26 mouse cellular contexts compared by ENCODE assay signal in the genomic region with DNA sequence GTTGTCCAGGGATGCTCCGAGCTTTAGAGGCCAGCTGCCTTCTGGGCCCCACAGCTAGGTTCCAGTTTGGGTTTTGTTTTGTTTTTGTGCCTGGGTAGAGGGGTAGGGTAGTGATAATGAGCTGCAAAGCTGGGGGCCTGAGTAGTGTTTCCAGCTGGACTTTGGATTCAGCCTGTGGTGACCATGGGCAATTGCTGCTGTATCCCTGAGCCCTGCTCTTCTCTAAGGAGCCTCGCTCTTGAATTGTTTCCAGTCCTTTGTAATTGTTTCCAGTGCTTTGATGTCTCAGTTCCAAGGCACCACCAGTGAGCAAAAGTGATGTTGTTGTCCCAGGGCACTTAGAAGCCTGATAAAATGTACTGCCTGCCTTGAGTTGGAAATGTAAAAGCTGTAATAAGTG.
DNase-seq lines count a peak whose midpoint lies in the region; ATAC-seq lines count a peak whose summit lies in the region.
"Had no signal": no experiment of that assay in that cellular context is flagged by ENCODE, and none has a peak within 500 bp of the region (broad histone marks: within the 10 kb centered on the region; RNA-seq: fewer than 3 reads in every experiment).

No protein-coding gene starts in this region.

- peaks cover 45% of the 10 kb centered on the region for H3K4me1 ChIP-seq in hindbrain, embryonic 13.5 days (replicated peaks)
- H3K4me1 ChIP-seq in hindbrain, embryonic 11.5 days (replicated peaks; ENCODE audit: control insufficient read depth, insufficient read depth, low read length), result no peaks in the 10 kb centered on the region
- H3K4me1 ChIP-seq in midbrain, embryonic 16.5 days (ENCODE audit: control insufficient read depth, insufficient read depth, low read length), result peaks cover 11% of the 10 kb centered on the region

- no peaks in the 10 kb centered on the region for H3K27me3 ChIP-seq in hindbrain, embryonic 13.5 days
- no peaks in the 10 kb centered on the region for H3K27me3 ChIP-seq in hindbrain, embryonic 11.5 days (ENCODE audit: control insufficient read depth, insufficient read depth, low read length)
- H3K27me3 ChIP-seq in midbrain, embryonic 16.5 days (ENCODE audit: control insufficient read depth, insufficient read depth, low read depth, low read length), result no peaks in the 10 kb centered on the region
- H3K27me3 ChIP-seq: forebrain, embryonic 15.5 days; heart, embryonic 12.5 days; midbrain, embryonic 15.5 days; Patski had no signal

- no peaks in the 10 kb centered on the region for H3K36me3 ChIP-seq in hindbrain, embryonic 13.5 days
- H3K36me3 ChIP-seq in hindbrain, embryonic 11.5 days (ENCODE audit: control insufficient read depth, insufficient read depth, low read length), result no peaks in the 10 kb centered on the region
- no peaks in the 10 kb centered on the region for H3K36me3 ChIP-seq in midbrain, embryonic 16.5 days (ENCODE audit: control insufficient read depth, insufficient read depth, low read length)
- H3K36me3 ChIP-seq: forebrain, embryonic 15.5 days; heart, embryonic 12.5 days; midbrain, embryonic 15.5 days had no signal

- DNase-seq in adrenal gland, adult 8-10 months, result peak; percentile 11
- no peak for DNase-seq in adrenal gland, postnatal 14 days
- no peak for DNase-seq in hindbrain, embryonic 11.5 days (ENCODE audit: low spot score)
- peak; percentile 39 for DNase-seq in lung, postnatal 10 days
- DNase-seq in lung, adult 18-20 months, result no peak
- peak; percentile 26 for DNase-seq in ZHBTc4 (ENCODE audit: low read depth, low spot score)
- DNase-seq: cerebellum, adult 2 months; cerebellum, postnatal 14 days; gastrocnemius, postnatal 25 days; heart, adult 11 months; heart, postnatal 4 days; kidney, postnatal 25 days; liver; right cerebral cortex, postnatal 4 days; thymus, postnatal 4 days had no signal

- H3K9ac ChIP-seq in hindbrain, embryonic 13.5 days, result no peak overlapping the region
- no peak overlapping the region for H3K9ac ChIP-seq in hindbrain, embryonic 11.5 days (ENCODE audit: low read depth, low read length)
- H3K9ac ChIP-seq in midbrain, embryonic 16.5 days (ENCODE audit: low read depth, low read length), result no peak overlapping the region
- H3K9ac ChIP-seq: forebrain, embryonic 15.5 days; heart, embryonic 12.5 days; liver, embryonic 14.5 days; midbrain, embryonic 15.5 days had no signal

- ATAC-seq in hindbrain, embryonic 13.5 days (ENCODE audit: low FRiP score), result no peak
- ATAC-seq in hindbrain, embryonic 11.5 days (ENCODE audit: low FRiP score), result no peak
- ATAC-seq in midbrain, embryonic 16.5 days, result no peak
- ATAC-seq: forebrain, embryonic 15.5 days; hindbrain, embryonic 16.5 days; intestine, embryonic 16.5 days; midbrain, embryonic 15.5 days; Patski had no signal

- H3K9me3 ChIP-seq in hindbrain, embryonic 13.5 days, result no peaks in the 10 kb centered on the region
- H3K9me3 ChIP-seq in hindbrain, embryonic 11.5 days (ENCODE audit: control insufficient read depth, low read length), result no peaks in the 10 kb centered on the region
- no peaks in the 10 kb centered on the region for H3K9me3 ChIP-seq in midbrain, embryonic 16.5 days (replicated peaks; ENCODE audit: control insufficient read depth, low read length, poor library complexity, severe bottlenecking)
- H3K9me3 ChIP-seq: forebrain, embryonic 15.5 days; heart, embryonic 12.5 days; midbrain, embryonic 15.5 days had no signal

- 50% methylated on average over 2 of the region's 2 CpGs for WGBS in hindbrain, embryonic 13.5 days
- 45% methylated on average over 2 of the region's 2 CpGs for WGBS in hindbrain, embryonic 11.5 days
- WGBS in midbrain, embryonic 16.5 days, result 54% methylated on average over 2 of the region's 2 CpGs

- H3K27ac ChIP-seq in hindbrain, embryonic 13.5 days, result peak overlapping the region; percentile 26; the same call in 1 of the 2 replicates
- no peak overlapping the region for H3K27ac ChIP-seq in hindbrain, embryonic 11.5 days (ENCODE audit: low read depth, low read length)
- H3K27ac ChIP-seq in midbrain, embryonic 16.5 days (ENCODE audit: low read length), result no peak overlapping the region
- H3K27ac ChIP-seq: forebrain, embryonic 15.5 days; liver, embryonic 14.5 days; macrophage; midbrain, embryonic 15.5 days; stomach, postnatal 0 days had no signal

- H3K4me3 ChIP-seq in hindbrain, embryonic 13.5 days, result no peak overlapping the region
- H3K4me3 ChIP-seq in hindbrain, embryonic 11.5 days (ENCODE audit: low read depth, low read length), result no peak overlapping the region
- no peak overlapping the region for H3K4me3 ChIP-seq in midbrain, embryonic 16.5 days (ENCODE audit: low read depth, low read length)
- H3K4me3 ChIP-seq: forebrain, embryonic 15.5 days; heart, embryonic 12.5 days; midbrain, embryonic 15.5 days had no signal

- H3K4me2 ChIP-seq in hindbrain, embryonic 13.5 days, result no peak overlapping the region
- H3K4me2 ChIP-seq in hindbrain, embryonic 11.5 days (replicated peaks; ENCODE audit: low read depth, low read length), result no peak overlapping the region
- H3K4me2 ChIP-seq in midbrain, embryonic 16.5 days (ENCODE audit: low read length), result no peak overlapping the region
- H3K4me2 ChIP-seq: forebrain, embryonic 15.5 days; heart, embryonic 12.5 days; midbrain, embryonic 15.5 days had no signal

Comparison
In these comparisons a context has a peak if more than half of its experiments do, and no peak if none do; other contexts are left out.
1. DNase-seq: peak in adrenal gland, adult 8-10 months (single experiment), lung, postnatal 10 days (single experiment) and ZHBTc4 (single experiment); none in adrenal gland, postnatal 14 days (single experiment), hindbrain, embryonic 11.5 days (single experiment) and lung, adult 18-20 months (0 of 2).